Mouse (Mus musculus) liver, embryonic 12.5 days (tissue): Measurements from ENCODE around the gene Cacng1. TPM values are rescaled to one million over a fixed set of nuclear protein-coding genes. Genes with fewer than 3 reads are reported as not detected.

Experiments used
- ATAC-seq: fragments of 200-750 bp; cut with Nextera tagmentation; 2 replicates; pipeline ENCODE4 v1.8.0; 2017; ENCODE audit warnings: moderate number of reproducible peaks, mild to moderate bottlenecking, moderate library complexity
- H3K27ac ChIP-seq: fragments of 300-500 bp; sonication (generic); 2 replicates; pipeline ENCODE4 v1.5.1; 2016; ENCODE audit warnings: mild to moderate bottlenecking
- H3K27me3 ChIP-seq: fragments of 300-500 bp; sonication (generic); replicated peaks from 2 replicates; pipeline ENCODE4 v1.6.1; 2016; ENCODE audit warnings: mild to moderate bottlenecking, moderate library complexity
- H3K36me3 ChIP-seq: fragments of 300-500 bp; sonication (generic); 2 replicates; pipeline ENCODE4 v1.6.1; 2016; ENCODE audit warnings: mild to moderate bottlenecking, moderate library complexity
- H3K4me1 ChIP-seq: fragments of 300-500 bp; sonication (generic); 2 replicates; pipeline ENCODE4 v1.6.1; 2016
- H3K4me2 ChIP-seq: fragments of 300-500 bp; sonication (generic); 2 replicates; pipeline ENCODE4 v1.6.1; 2016; ENCODE audit warnings: mild to moderate bottlenecking, moderate library complexity
- H3K4me3 ChIP-seq: fragments of 300-500 bp; sonication (generic); 2 replicates; pipeline ENCODE4 v1.5.1; 2016; ENCODE audit warnings: mild to moderate bottlenecking, moderate library complexity
- H3K9ac ChIP-seq: fragments of 300-500 bp; sonication (generic); 2 replicates; pipeline ENCODE4 v1.6.1; 2016; ENCODE audit warnings: mild to moderate bottlenecking, moderate library complexity
- H3K9me3 ChIP-seq: fragments of 300-500 bp; sonication (generic); replicated peaks from 2 replicates; pipeline ENCODE4 v1.6.1; 2016; ENCODE audit warnings: mild to moderate bottlenecking, moderate library complexity
- WGBS: fragments of 180-500 bp; shearing (Covaris S2); methylation state at CpG from one replicate; pipeline ENCODE4 v1.1.7; 2016; ENCODE audit not compliant: insufficient replicate concordance; 5-methylcytosine and 5-hydroxymethylcytosine counted together
- polyA plus RNA-seq: library from polyadenylated mRNA; unstranded; fragments of >200 nt; fragmentation: Nextera tagmentation; extraction: Ambion mirVana; gene quantifications from 2 replicates; pipeline ENCODE4 v1.2.1, GENCODE M21; 2016

Gene Cacng1
- polyA plus RNA-seq, 1 experiment from 2014 or later = not detected

DNA sequence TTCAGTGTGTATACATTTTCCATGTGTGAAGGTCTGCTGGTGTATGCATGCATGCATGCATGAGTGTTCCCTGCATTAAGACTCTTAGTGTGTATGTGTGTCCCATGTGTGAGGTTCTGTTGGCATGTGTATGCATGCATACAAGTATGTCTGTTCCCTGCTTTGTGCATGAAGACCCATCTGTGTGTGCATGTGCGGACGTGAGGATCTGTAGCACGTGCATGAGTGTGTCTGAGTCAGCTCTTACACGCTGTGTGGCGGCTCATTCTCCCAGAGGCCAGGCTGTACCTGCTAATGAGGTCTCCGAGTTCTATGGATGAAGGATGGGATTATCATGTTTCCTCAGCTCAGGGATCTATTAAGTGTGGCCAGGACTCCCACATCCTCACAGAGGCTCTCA is 11.3 kb downstream of the Cacng1 start:
- Histone ChIP-seq H3K4me3 (no peak overlapping the region), H3K4me1 (no peaks in the 10 kb centered on the region), H3K9me3 (no peaks in the 10 kb centered on the region), H3K36me3 (no peaks in the 10 kb centered on the region), H3K9ac (no peak overlapping the region), H3K4me2 (no peak overlapping the region), H3K27me3 (peaks cover 54% of the 10 kb centered on the region), H3K27ac (no peak overlapping the region)
- 63% methylated on average over 6 of the region's 6 CpGs for WGBS
- ATAC-seq = no peak

- no peaks in the 10 kb centered on the region for H3K9me3 ChIP-seq
- WGBS = 42% methylated on average over 27 of the region's 27 CpGs
- no peak overlapping the region for H3K4me2 ChIP-seq
- H3K27ac ChIP-seq = no peak overlapping the region
- H3K4me1 ChIP-seq = no peaks in the 10 kb centered on the region
- no peaks in the 10 kb centered on the region for H3K36me3 ChIP-seq
- no peak overlapping the region for H3K9ac ChIP-seq
- H3K27me3 ChIP-seq = peaks cover 45% of the 10 kb centered on the region
- no peak; the same call in 1 of the 2 replicates for ATAC-seq
- H3K4me3 ChIP-seq = no peak overlapping the region
Measured at GRCm38 (mm10) chr11:107703272-107704134, 12.8 kb downstream of the Cacng1 start.

- Histone ChIP-seq H3K27ac (no peak overlapping the region), H3K4me1 (no peaks in the 10 kb centered on the region), H3K27me3 (peaks cover 47% of the 10 kb centered on the region), H3K4me3 (no peak overlapping the region), H3K36me3 (no peaks in the 10 kb centered on the region), H3K9me3 (no peaks in the 10 kb centered on the region), H3K4me2 (no peak overlapping the region), H3K9ac (no peak overlapping the region)
- ATAC-seq = no peak
- 75% methylated on average over 4 of the region's 4 CpGs for WGBS
Measured at GRCm38 (mm10) chr11:107699967-107700366, 16.4 kb downstream of the Cacng1 start.

DNA sequence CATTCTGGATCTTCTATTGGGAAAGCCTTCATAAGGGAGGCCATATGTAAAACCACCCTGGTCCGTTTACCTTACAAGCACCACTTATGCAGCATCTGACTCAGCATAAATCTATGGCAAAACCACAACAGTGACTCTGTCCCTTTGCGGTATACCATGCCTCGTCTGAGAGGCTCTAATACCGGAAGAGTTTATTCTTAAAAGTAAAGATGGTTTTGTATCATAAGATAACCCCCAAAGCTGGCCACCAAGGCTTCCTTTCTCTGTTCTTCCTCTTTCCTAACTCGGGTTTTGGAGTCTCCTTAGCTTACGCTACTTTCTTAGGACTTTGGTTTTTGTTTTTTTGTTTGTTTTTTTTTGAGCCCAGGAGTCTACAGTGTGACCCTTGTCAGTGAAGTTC is 23.0 kb downstream of the Cacng1 start:
- Histone ChIP-seq H3K27ac (no peak overlapping the region), H3K4me2 (no peak overlapping the region), H3K36me3 (peaks cover 3% of the 10 kb centered on the region), H3K9ac (no peak overlapping the region), H3K9me3 (no peaks in the 10 kb centered on the region), H3K4me3 (no peak overlapping the region), H3K27me3 (peaks cover 27% of the 10 kb centered on the region; the same call in 1 of the 2 replicates), H3K4me1 (no peaks in the 10 kb centered on the region)
- no peak for ATAC-seq
- WGBS = 25% methylated on average over 6 of the region's 6 CpGs

- no peaks in the 10 kb centered on the region for H3K4me1 ChIP-seq
- H3K9me3 ChIP-seq = no peaks in the 10 kb centered on the region
- H3K36me3 ChIP-seq = peaks cover 13% of the 10 kb centered on the region
- H3K27ac ChIP-seq = no peak overlapping the region
- H3K9ac ChIP-seq = no peak overlapping the region
- H3K27me3 ChIP-seq = peaks cover 25% of the 10 kb centered on the region; the same call in 1 of the 2 replicates
- 55% methylated on average over 8 of the region's 8 CpGs for WGBS
- no peak for ATAC-seq
- no peak overlapping the region for H3K4me2 ChIP-seq
- no peak overlapping the region for H3K4me3 ChIP-seq
Measured at GRCm38 (mm10) chr11:107691569-107691968, 24.8 kb downstream of the Cacng1 start.

GRCm38 (mm10) chr11:107688480-107688879 is 27.8 kb downstream of the Cacng1 start:
- Histone ChIP-seq H3K27ac (no peak overlapping the region), H3K27me3 (no peaks in the 10 kb centered on the region), H3K4me3 (no peak overlapping the region), H3K4me1 (no peaks in the 10 kb centered on the region), H3K4me2 (no peak overlapping the region), H3K9ac (no peak overlapping the region), H3K36me3 (peaks cover 44% of the 10 kb centered on the region), H3K9me3 (no peaks in the 10 kb centered on the region)
- WGBS = 91% methylated on average over 10 of the region's 10 CpGs
- ATAC-seq = no peak

- Histone ChIP-seq H3K4me2 (no peak overlapping the region), H3K27ac (no peak overlapping the region), H3K9me3 (no peaks in the 10 kb centered on the region), H3K4me3 (no peak overlapping the region), H3K4me1 (no peaks in the 10 kb centered on the region), H3K36me3 (peaks cover 65% of the 10 kb centered on the region), H3K9ac (no peak overlapping the region), H3K27me3 (no peaks in the 10 kb centered on the region)
- 92% methylated on average over 20 of the region's 20 CpGs for WGBS
- ATAC-seq = 0 out of 2 replicates have a peak, but pooled peaks have one; percentile 42
Measured at GRCm38 (mm10) chr11:107686290-107686689, 30.0 kb downstream of the Cacng1 start.

DNA sequence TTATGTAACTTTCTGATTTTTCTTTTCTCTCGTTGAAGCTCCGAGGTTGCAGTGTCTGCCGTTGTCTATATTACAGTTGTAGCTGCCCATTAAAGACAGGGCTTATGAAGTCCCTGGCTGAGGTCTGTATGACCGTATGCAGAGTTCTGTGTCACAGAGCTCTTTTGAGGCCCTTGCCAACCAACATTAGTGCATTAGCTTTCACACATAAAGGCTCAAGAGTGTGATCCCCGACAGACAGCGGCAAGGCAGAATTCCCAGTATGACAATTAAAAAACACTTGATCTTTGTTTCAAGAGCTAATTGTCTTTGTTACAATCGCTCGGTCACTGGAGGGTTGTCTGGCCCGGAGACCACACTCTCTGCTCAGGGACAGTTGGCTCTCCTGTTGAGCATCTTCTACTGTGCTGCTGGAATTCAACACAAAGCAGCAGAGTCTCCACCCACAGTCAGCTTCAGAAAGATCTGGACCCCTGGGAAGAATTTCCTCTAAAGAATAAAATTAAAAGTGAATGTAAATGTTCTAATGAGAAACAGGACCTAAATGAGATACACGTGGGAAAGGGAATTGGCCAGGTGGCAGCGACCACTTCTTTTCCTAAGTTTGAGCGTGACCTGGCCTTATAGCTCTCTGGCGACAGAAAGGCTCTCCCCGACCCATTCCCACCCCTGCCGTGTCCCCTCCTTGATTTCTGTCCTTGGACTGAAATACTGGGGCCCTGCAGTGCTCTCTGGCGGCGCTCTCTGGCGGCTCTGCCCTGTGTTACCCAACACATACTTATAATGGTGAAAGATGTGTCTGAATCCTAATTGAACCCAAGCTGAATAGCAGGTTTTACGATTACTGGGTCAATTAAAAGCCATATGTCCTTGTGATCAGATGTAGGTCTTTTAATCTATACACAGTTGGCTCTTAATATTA is 32.5 kb downstream of the Cacng1 start:
- H3K4me1 ChIP-seq = no peaks in the 10 kb centered on the region
- peaks cover 68% of the 10 kb centered on the region for H3K36me3 ChIP-seq
- no peak overlapping the region for H3K9ac ChIP-seq
- H3K4me2 ChIP-seq = no peak overlapping the region
- no peak overlapping the region for H3K4me3 ChIP-seq
- H3K27ac ChIP-seq = no peak overlapping the region
- H3K9me3 ChIP-seq = no peaks in the 10 kb centered on the region
- 85% methylated on average over 19 of the region's 19 CpGs for WGBS
- ATAC-seq = no peak
- no peaks in the 10 kb centered on the region for H3K27me3 ChIP-seq

GRCm38 (mm10) chr11:107682694-107683355 is 33.5 kb downstream of the Cacng1 start:
- Histone ChIP-seq H3K27ac (no peak overlapping the region), H3K9ac (no peak overlapping the region), H3K36me3 (peaks cover 68% of the 10 kb centered on the region), H3K9me3 (no peaks in the 10 kb centered on the region), H3K27me3 (no peaks in the 10 kb centered on the region), H3K4me3 (no peak overlapping the region), H3K4me2 (no peak overlapping the region), H3K4me1 (no peaks in the 10 kb centered on the region)
- WGBS = 71% methylated on average over 9 of the region's 9 CpGs
- ATAC-seq = no peak

GRCm38 (mm10) chr11:107676207-107676940 is 39.9 kb downstream of the Cacng1 start:
- Histone ChIP-seq H3K9me3 (no peaks in the 10 kb centered on the region), H3K4me2 (no peak overlapping the region), H3K4me1 (no peaks in the 10 kb centered on the region), H3K27ac (no peak overlapping the region), H3K9ac (no peak overlapping the region), H3K36me3 (peaks cover 61% of the 10 kb centered on the region), H3K4me3 (no peak overlapping the region), H3K27me3 (no peaks in the 10 kb centered on the region)
- ATAC-seq = no peak
- 66% methylated on average over 17 of the region's 17 CpGs for WGBS

- Histone ChIP-seq H3K27ac (no peak overlapping the region), H3K4me2 (no peak overlapping the region), H3K9me3 (no peaks in the 10 kb centered on the region), H3K4me1 (no peaks in the 10 kb centered on the region), H3K36me3 (peaks cover 70% of the 10 kb centered on the region), H3K27me3 (no peaks in the 10 kb centered on the region), H3K9ac (no peak overlapping the region), H3K4me3 (no peak overlapping the region)
- ATAC-seq = no peak
- WGBS = 84% methylated on average over 10 of the region's 10 CpGs
Measured at GRCm38 (mm10) chr11:107675246-107675645, 41.1 kb downstream of the Cacng1 start.
